Mouse (Mus musculus): ENCODE results near the gene Tbcel.

Gene Tbcel

DNA sequence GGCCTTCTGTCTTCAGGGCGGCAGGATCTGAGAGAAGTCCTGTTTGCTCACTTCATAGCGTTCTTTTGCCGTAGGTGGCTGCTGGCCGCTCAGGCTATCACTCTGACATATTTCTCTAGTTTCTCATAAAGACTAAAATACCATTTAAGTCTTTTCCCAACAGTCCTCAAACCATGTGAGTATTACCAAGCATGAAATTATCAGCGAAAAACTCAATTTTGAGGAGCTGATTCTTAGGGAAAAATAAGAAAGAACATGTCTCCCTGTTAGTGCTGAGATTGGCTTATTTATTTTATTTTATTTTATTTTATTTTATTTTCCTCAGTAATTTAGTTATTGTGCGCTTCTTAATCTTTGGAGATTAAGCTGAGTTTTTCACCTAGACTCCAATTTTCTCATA, at the start of gene Tbcel:
Gene Tbcel (minus strand): TSS at position 101 of the 400 bp plus-strand sequence.
- DNase-seq (ENCODE audit: low spot score), result no peak

- DNase-seq (ENCODE audit: low spot score), result no peak
Measured at GRCm38 (mm10) chr9:42555186-42555585, 47.6 kb upstream of the Tbcel start.

DNA sequence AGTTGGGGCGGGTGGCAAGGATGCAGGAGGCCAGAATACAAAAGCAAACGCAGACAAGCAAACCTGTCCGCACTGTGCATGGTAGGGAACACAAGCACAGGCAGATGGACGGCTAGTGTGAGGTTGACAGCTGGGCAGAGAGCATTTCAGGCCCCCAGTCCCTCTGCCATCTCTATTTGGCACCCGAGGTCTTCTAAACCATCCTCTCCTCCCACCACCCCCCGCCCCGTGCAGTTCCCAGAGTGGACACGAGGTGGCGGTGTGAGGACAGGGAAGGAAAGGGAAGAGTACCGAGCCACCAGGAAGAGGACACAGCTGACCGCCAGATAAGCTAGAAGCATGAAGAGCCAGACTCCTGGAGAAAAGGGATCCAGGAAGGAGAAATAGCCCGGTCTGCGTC, 42.5 kb upstream of the Tbcel start:
- DNase-seq (ENCODE audit: low spot score), result peak; percentile 35

GRCm38 (mm10) chr9:42548981-42549380, 41.4 kb upstream of the Tbcel start:
- DNase-seq (ENCODE audit: low spot score), result no peak

- DNase-seq (ENCODE audit: low spot score), result no peak
Measured at GRCm38 (mm10) chr9:42544521-42544920, 36.9 kb upstream of the Tbcel start.

DNA sequence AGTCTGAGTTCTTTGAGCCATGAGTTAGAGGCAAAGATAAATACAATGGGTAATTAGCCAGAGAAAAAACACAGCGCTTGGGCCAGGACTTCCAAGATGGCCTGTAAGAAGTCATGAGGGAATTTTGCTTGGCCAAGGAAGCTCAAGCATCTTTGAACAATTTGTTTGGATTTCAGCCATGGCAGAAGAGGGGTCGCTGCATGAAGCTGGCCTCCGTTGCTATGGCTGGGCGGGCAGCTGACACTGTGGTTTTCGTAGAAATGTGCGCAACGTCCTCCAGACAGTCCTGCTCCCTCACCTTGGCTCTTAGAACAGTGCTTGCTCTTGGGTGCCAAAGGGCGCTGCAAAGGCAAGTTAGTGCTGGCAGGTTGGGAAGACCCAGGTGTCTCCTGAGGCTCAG, 25.9 kb upstream of the Tbcel start:
- DNase-seq (ENCODE audit: low spot score), result no peak

- no peak for DNase-seq (ENCODE audit: low spot score)
Measured at GRCm38 (mm10) chr9:42533041-42533440, 25.4 kb upstream of the Tbcel start.

GRCm38 (mm10) chr9:42531951-42532350, 24.3 kb upstream of the Tbcel start:
- no peak for DNase-seq (ENCODE audit: low spot score)

DNA sequence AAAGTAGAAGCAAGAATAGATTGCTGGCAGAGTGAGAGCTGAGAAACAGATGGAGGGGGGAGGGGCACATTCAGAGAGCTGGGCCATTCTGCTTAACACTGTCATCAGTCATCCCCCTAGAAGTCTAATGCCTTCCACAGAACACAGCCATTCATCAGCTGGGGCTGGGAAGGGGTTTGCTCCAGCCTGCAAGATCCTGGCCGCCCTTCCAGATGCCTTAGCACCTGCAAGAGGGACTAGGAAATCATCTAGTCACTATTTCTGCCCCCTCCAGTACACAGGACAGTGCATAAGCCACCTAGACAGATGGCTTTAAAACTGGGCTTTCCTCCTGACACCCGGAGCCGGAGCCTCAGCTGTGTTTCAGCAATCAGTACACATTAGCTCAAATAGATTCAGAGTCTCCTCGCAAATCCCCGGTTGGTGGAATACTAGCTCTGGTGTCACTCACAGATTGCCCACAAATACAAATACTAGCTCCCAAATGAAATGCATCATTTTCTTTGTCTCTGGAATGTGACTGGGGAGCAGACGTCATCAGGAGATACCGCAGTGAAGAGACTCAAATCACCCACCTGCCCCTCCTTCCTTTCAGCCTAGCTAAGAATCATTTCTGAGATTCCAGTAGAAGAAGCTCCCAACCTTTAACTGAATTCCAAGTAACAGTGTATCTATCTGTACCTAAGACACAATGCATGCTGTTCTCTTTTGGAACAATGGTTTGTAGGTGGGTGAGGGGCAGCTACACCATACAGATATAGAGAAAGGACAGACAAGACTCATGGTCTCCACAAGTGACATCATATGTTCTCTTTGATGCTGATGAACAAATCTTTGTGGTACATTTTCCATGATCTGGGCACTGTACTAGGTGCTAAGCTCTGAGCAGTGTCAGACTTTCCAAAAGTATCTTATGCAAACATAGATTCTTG, 22.9 kb upstream of the Tbcel start:
- DNase-seq (ENCODE audit: low spot score), result no peak

DNA sequence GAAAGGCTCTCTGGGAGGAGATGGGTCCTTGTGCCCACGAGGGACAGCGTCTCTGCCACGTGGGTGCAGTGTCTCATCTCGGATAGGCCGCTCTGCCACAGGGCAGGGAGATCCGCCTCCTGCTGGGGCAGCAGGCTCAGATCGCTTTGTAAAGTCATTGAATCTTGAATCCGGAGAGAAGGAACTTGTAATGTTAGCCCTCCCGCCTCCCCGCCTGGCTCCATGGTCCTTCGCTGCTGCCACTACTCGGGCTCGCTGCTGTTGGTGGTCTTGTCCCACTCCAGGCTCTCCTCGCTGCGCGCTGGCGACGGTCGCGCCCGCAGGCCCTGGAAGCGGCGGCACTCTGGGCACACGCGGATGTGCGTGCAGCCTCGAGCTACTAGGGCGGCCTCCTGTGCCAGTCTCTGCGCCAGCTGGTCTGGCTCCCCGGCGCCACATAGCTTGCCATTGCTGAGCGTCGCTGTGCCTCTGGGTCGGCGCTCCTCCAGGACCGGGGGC, 13.0 kb upstream of the Tbcel start:
- DNase-seq (ENCODE audit: low spot score), result no peak

GRCm38 (mm10) chr9:42518163-42518562, 10.6 kb upstream of the Tbcel start:
- no peak for DNase-seq (ENCODE audit: low spot score)

DNA sequence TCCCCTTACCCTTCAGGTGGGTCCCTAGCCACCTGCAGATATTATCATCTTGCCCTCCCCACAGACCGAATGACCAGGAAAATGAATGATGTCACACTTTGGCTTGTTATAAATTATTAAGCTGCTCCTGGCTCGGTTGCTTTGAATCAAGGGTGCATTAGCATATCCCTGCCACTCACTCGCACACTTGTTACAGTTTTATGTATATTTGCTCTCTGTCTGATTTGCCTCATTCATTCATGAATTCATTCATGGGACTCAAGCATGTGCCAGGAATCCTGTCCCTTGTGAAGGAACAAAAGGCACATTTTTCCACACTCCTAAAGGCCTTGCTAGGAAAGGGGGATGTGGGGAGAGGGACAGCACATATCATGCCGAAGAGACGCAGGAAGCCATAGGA, 5.5 kb upstream of the Tbcel start:
- no peak for DNase-seq (ENCODE audit: low spot score)

DNA sequence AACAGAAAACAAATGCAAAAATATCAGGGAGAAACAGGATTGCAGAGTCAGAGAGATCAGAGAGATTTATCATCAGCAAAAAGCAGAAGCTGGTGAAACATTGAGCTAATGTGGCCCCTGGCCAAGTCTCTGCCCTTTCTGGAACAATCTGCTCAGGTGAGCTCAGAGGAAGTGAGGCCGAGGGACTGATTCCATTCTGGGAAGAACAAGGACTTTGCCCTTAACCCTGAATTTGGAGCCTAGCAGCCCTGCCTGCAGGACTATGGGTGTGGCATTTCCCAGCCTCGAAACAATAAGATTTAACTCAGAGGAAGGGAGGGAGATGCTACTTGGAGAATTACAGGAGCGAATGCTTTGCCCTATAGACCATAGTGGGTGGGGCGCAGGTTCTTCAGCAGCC, 4.7 kb upstream of the Tbcel start:
- no peak for DNase-seq (ENCODE audit: low spot score)

DNA sequence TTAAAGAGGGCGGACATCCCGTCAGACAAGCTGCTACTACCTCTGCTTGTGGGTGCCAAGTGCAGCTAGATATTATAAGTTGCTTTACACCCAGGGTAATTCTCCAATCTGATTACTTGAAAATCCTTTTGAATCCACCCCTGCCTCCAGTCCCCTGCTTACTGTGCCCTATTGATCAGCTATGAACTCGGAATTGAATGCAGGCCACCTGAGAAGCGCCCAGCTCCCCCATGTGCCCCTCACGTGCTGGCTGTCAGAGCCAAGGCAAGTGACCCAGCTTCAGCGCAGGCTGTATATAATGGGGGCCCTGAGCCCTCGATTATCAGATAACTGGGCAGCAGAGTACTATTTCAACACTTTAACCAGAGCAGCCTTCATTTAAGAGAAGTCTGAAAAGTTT, 626 bp upstream of the Tbcel start:
- no peak for DNase-seq (ENCODE audit: low spot score)

- no peak for DNase-seq (ENCODE audit: low spot score)
Measured at GRCm38 (mm10) chr9:42507022-42507421, 587 bp downstream of the Tbcel start.

DNA sequence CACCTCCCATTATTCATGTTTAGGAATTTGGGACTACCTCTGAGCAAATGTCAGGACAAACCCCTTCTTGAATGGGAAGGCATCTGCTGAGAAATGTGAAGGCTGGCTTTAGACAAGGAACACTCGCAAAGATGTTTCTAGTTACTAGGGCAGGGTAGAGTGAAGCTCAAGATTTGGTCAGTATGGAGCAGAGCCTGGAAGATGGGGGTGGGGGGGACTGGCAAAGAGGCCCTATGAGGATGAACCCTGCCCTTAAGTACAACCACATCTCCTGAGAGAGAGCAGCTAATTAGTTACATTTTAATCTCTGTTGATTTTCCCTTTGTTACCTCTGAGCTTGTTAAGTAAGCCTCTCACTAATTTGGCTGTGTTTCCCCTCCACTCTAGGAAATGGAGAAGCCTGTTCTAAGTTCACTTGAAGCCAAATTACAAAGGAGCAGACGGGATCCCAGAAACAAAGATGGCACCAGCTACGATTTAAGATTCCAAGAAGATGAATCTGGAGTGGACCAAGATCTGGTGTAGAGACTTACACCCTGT, 2.6 kb downstream of the Tbcel start:
- DNase-seq (ENCODE audit: low spot score), result no peak

- DNase-seq (ENCODE audit: low spot score), result no peak
Measured at GRCm38 (mm10) chr9:42504559-42504958, 3.0 kb downstream of the Tbcel start.

GRCm38 (mm10) chr9:42503709-42504108, 3.9 kb downstream of the Tbcel start:
- no peak for DNase-seq (ENCODE audit: low spot score)

DNA sequence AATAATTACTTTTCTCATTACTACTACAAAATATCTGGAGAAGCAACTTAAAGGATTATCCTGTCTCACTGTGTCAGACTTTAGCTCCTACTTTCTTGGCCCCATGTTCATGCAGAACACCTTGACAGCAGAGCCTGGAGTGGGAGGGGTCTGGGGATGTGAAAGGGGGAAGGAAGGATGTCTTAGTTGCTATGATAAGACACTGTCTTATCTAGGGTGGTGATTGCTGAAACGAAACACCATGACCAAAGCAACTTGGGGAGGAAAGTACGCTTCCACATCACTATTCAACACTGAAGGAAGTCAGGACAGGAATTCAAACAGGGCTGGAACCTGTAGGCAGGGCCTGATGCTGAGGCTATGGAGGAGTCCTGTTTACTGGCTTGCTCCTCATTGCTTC, 11.3 kb downstream of the Tbcel start:
- DNase-seq (ENCODE audit: low spot score), result no peak

GRCm38 (mm10) chr9:42491780-42492179, 15.8 kb downstream of the Tbcel start:
- DNase-seq (ENCODE audit: low spot score), result no peak

- no peak for DNase-seq (ENCODE audit: low spot score)
Measured at GRCm38 (mm10) chr9:42490589-42491382, 16.8 kb downstream of the Tbcel start.

GRCm38 (mm10) chr9:42488071-42488470, 19.5 kb downstream of the Tbcel start:
- no peak for DNase-seq (ENCODE audit: low spot score)

DNA sequence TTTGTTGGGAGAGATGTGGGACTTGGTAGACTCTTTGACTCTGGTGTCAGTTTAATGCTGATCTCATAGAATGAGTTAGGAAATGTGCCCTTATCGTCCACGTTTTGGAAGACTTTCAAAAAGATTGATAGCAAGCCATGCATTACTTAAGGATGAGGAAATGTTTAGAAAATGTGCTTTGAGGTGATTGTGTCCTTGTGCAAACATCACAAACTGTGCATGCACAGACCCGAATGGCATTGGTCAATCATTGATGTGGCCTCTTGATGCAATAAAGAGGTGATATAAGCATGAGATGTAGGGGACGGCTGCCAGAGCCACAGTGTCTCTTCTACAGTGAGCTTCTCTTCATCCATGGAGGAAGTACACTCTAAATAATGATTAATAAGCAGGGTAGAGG, 20.7 kb downstream of the Tbcel start:
- no peak for DNase-seq (ENCODE audit: low spot score)
